Mouse (Mus musculus) layer of hippocampus, adult 8-10 months (tissue): Measurements from ENCODE around the gene Mical2. TPM values are rescaled to one million over a fixed set of nuclear protein-coding genes. Genes with fewer than 3 reads are reported as not detected.
A peak's percentile ranks its signal among the peaks of the same experiment; 100 is the strongest.

Experiments
- DNase-seq, 2 experiments: peaks; one replicate each; pipeline ENCODE4 v3.0.0; 2022; ENCODE audit warnings: low spot score in 2 of 2
- total RNA-seq, 4 experiments: library from RNA; stranded (reverse); gene quantifications; 2 replicates each; pipeline ENCODE4 v1.2.4; 2022

Mical2 gene
- total RNA-seq, 4 experiments from 2014 or later: 538 to 639 (median 590) TPM

DNA sequence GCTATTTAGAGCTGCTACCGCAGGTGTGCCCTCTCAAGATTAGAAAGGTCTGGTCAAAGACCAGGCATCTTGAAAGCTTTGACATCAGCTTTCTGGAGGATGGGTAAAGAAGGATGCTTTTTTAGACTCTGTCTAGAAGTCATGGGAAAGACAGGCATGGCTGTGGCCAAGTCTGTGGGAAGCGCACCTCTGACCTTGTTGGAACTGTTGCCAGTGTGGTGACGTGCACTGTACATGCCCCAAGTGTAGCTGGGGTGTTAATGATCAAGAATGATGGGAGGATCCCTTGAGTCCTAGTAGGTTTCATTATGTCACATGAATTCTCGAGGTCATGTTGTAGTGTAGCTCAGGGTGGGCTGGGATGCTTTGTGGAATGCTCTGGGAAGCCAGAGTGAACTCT lies 127.4 kb downstream of the Mical2 start:
- no peak for DNase-seq

DNA sequence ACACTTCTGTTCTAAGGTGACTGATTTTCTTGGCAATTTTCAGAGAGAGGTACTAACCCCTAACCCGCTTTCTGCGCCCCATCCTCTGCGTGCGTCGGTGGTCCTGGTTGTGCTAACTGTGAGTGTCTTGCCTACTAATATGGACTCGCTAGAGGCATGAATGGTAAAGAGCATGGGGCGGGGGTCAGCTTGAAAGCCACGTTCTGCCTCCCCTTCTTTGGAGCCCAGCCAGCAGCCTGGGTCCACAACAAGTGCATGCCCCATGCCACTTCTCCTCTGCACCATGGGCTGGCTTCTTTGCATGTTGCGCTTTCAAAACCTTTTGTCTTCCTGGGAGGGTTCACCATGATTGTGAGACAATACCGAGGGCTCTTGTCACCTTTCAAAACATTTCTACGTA lies 128.3 kb downstream of the Mical2 start:
- no peak for DNase-seq

DNA sequence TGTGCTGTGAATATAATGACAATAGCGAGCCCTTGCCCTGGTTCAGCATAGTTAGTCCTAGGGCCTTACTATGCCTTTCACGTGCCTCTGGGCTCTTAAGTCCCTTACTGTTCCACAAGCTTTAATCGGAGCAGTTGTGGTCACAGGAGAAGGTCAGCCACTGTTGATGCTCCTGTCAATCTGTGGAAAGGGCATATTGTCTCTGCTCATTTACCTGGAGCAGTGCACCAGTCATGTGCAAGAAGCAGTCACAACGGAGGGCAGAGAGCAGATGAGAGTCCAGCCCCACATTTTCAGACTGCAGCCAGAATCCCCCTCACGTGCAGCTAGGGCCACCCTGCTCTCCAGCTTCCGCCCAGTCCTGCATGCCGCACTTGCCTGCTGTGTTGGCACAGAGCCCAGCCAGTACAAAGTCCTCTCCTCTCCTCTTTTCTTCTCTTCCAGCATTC lies 128.9 kb downstream of the Mical2 start:
- no peak for DNase-seq

DNA sequence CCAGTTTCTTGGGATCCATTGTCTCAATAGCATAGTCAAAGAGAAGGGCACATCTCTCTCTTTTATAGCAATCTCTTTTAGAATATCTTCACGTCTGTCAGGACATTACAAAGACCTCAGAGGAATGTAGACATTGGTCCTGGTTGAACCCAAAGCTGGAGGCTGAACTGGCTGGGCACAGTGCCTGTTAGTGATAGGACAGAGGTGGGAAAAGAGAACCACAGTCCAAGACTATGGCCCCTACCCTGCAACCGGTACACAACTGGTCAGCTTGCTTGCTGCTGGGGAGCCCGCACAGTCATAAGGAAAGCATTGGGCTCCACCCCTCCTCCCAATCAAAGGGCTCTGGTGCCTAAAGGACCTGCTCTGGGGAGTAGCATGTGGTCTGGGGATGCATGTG lies 133.9 kb downstream of the Mical2 start:
- DNase-seq: no peak

DNA sequence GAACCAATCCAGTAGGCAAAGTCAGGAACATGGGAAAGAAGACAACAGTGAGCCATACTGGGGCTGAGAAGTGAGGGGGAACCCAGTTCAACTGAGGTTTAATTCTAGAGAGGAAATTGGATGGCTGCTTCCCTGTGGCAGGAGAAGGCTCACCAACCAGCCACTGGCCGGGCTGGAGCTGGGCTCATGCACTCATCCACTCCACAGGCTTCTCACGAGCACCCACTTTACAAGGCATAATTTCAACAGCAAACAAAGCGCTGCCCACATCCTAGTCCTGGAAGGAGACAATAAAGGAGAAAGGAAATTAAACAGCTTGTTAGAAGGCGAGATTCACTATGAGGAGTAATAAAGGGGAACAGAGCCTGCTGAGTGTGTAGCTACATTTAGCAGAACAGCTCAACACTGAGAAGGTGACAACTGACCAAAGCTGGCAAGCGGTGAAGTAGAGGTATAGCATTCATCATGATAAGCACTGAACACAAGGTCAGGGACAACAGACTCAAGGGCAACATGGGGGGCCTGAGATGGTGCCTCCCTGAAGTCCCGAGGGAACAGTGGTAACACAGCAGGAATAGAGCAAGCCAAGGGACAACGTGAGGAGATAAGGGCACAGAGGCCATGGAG lies 137.0 kb downstream of the Mical2 start:
- DNase-seq: no peak

DNA sequence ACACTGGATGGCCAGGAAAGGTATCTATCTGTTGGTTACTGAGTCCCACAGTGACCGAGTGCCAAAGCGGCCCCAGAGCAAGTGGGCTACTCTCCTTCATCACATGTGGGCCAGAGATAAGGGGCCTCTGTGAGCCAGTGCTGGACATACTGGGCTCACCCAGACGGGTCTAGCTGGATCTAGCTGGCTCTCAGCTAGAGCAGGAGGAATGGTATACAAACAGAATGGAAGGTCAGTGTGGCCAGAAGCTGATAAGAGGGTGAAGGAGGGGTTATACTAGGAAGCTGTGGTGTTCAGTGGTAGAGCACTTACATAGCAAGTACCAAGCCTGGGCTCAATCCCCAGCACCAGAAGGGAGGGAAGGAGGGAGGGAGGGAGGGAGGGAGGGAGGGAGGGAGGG lies 140.2 kb downstream of the Mical2 start:
- DNase-seq: no peak

DNA sequence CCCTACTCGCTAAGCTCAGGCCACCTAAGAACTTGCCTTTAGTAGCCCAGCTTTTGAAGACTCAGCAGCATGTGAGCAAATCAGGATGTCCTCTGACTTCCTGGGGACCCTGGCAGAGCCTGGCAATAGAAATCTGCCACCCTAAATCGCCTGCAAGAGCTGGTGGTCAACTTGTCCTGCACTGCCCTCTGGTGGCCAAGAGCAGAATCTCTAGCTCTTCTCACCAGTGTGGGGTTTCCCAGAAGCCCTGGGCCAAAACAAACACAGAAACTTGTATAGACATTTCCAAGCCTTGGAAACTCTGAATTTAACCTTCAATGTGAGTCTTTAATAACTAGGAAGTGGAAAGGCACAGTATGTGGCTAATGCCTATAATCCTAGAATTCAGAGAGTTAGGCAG lies 143.4 kb downstream of the Mical2 start:
- peak; percentile 59 to 87 for DNase-seq

DNA sequence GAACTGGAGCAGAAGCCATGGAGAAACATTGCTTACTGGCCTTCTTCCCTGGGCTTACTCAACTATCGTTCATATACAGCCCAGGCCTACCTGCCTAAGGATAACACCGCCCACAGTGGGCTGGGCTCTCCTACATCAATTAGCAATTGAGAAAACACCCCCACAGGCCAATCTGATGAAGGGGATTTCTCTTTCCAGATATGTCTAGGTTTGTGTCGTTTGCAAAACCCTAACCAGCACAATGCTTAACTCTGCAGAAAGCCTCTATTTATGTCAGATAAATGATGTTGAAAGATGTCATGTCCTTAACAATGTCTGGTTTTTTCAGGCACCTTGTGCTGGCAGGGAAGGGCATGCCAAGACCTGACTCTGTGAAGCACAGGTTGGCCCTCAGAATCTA lies 144.3 kb downstream of the Mical2 start:
- no peak for DNase-seq

DNA sequence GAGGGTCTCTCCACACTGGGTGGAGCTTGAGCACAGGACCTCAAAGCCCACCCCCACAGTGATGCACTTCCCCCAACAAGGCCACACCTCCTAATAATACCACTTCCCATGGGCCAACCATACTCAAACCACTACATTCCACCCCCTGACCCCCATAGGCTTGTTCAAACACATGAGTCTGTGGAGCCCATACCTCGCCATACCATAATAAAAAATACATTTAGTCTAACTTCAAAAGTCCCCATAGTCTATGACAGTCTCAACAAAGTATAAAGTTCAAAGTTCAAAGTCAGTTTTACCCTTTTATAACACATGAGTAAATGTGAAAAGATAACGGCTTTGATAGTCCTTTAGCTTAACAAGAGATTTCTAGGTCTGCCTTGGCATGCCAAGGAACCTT lies 145.7 kb downstream of the Mical2 start:
- DNase-seq: no peak

DNA sequence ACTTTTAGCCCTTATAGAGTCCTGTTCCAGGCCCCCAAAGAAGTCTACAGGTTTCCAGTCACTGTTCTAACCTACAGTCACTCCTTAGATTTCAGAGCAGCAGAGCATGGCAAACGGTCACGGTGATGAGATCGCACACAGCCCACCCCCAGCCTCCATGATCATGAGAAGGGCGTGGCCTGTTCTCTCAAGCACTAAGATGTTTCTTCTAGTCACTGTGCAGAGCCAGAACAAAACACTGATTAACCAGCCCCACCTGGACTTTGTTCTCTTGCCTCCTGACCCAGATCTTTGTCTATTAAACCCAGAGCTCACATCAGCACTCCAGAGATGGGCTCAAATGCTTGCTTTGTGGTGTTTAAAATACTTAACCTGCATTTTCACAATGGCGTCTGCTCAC lies 148.4 kb downstream of the Mical2 start:
- no peak for DNase-seq

DNA sequence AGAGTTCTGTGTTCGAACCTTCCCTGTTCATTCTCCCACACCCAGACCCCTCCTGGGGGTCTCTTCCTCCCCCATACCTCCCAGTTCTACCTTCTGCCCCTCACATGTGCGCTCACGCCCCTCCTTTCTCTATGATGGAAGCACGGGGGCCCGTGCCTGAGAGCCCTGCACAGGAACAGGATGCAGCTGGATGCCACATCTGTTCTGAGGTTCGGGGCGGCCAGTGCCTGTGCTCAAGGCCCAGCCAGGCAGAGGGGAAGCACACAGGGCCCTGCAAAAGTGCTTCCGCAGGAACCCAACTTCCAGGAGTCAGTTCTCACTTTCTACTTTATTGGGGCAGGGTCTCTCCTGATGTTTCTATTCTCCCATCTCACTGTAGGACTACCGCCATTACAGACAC lies 149.4 kb downstream of the Mical2 start:
- no peak for DNase-seq

DNA sequence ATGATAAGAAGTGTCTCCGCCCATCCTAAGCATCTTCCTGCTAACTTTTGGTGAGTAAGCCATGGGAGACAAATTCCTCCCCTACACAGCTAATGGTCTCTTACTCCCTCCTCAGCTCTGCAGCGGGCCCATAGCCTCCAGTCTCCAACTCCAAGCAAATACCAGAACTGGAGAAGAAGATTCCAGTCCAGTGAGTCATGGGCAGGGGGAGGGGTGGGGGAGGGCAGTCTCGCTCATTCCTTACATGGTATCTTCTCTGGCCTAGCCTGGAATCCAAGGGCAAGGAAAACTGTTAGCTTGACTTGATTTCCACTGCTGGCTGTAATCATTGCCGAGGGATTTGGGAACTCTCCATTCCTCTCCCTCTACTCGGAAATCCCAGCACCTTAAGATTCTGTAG lies 150.2 kb downstream of the Mical2 start:
- no peak for DNase-seq

DNA sequence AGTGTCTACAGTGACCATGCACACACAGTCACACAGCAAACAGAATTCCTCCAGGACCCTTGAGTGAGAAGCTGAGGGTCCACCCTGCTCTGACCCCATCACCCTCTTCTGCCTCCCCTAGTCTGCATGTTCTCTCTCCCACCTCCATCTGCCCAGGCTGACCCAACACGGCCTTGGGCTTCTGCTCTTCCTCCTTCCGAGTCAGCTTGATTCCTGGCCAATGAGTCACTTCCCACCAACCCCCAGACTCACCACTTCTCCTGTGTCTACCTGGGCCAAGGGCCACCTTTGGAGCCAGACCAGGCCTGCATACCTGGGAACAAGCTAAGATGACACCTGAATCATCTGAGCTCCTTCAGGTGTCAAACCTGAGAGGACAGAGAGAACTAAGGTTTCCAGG lies 151.0 kb downstream of the Mical2 start:
- no peak for DNase-seq

DNA sequence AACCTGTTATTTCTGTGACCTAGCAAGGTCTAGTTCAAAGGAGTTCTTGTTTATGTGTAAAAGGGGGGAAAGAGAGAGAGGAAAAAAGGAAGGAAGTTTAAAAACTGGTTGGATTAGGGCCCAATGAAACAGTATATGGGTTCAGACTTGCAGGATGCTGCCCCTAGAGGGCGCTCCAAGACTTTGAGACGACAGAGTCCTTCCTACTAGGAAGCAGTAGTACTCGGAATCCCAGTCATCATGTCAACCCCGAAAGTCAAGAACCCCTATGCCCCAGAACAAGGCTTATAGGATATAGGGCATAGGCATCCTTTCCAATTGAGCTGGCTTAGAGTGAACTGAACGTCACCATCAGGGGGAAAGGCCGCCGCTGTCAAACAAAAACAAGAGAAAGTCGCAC lies 151.7 kb downstream of the Mical2 start:
- DNase-seq: peak in 1 of 2 experiments; percentile 78

DNA sequence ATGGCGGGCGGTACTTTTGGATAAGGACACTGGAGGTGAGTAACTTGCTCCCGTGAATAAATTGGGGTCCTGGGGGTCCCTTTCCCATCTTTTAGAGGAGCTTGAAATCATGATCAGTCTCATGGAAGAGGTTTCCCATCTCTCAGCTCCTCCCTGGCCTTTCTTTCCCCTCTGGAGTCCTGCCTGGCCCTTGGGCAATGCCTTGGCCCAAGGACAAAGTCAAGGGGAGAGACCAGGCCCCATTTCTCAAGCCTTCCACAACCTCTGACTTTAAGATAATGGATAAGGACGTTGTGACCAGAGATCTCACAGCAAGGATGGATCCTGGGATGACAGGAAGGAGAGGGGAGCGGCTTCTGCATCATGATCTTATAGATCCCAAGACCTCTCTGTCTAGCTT lies 152.4 kb downstream of the Mical2 start:
- DNase-seq: no peak

DNA sequence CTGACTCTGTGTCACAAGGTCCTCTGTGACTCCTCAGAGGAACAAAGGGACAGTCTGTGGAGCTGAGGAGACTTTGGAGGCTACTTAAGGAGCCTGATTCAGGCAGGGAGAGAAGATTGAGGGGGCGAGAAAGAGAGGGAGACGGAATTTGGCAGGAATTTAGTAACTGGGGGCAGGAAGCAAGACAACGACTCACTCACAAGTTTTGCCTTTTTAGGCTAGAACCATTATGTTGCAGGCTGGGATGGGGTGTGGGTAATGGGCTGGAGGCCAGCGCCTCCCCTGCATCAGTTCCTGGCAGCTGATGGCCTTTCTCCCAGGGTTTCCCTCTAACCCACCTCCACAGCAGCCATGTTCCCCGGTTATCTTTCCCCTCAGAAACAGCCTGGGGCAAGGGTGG lies 152.8 kb downstream of the Mical2 start:
- DNase-seq: peak; percentile 56 to 62

DNA sequence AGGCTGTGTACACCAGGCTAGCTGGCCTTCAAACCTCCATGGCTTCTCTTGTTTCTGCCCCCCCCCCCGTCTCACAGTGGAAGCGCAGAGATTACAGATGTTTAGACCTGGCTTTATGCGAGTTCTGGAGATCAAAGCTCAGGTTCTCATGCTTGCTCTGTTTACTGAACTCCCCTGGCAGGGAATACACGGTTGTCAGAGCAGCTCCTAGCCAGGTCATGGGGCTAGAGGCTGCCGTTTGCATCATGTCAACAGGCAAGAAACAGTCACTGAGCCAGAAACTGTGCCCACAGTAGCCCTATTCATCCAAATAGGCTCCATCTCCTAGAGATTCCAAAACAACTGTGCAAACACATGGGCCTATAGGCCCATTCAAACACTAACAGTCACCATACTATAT lies 160.9 kb downstream of the Mical2 start:
- DNase-seq: no peak

DNA sequence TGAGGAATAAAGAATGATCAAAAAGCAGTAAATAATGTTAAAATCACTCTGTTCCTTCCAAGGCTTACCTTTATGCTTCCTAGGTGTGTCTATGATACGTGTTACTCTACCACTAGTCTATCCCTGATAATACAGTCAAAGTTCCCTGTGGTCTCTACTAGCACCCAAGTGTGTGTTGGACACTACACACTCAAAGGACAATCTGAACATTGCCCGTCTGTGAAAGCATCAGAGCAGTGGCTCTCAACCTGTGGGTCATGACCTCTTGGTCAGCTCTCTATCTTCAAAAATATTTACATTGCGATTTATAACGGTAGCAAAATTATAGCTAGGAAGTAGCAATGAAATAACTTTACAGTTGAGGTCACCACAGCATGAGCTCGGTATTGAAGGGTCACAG lies 162.2 kb downstream of the Mical2 start:
- no peak for DNase-seq

DNA sequence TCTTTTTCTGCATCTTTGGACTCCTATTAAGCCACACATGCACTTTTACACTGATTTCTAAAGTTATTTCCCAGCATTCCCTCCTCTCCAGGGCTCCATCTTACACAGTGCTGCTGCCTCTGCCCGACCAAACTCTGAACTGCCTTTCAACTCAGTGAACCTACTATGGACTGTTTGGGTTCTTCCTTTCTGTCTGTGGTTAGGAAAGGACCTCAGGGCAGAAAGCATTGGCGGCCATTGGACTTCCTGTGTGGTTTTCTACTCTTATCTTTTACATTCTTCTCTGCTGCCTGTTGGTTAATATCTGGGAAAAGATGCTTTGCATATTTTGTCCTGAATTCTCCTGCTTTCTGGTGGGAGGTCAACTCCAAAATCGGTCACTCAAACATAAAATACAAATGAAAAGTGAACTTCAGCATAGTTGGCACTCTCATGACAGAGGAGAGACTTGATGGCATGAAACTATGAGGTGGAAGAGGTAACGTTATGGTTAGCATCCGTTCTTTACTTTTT lies 162.8 kb downstream of the Mical2 start:
- DNase-seq: no peak

DNA sequence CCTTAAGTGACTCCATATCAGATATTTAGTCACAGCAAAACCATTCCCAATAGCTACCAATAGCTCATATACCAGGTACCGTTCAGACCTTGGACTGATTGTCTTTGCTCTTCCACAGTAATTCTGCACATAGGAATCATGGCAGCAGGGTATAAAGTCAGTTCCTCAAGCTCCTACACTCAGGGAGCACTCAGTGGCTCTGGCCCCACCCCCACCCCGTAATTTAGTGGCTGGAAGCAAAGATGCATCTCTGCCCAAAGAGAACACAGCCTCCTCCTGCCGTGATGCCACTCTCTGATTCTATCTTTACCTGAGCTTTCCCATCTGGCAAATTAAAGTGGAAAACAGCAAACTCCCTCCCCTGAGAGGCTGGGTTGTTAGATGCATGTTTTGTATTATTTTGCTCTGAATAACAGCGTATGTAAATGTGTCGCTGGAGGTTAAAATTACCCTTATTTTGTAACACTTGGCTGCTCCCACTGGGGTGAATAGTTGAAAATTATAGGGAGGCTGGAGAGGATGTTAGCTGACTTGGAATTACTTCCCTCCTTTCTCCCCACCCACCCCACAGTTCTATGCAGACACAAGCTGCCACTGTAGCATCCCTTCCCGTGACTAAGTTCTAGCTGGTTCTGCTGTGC lies 164.1 kb downstream of the Mical2 start:
- DNase-seq: no peak

DNA sequence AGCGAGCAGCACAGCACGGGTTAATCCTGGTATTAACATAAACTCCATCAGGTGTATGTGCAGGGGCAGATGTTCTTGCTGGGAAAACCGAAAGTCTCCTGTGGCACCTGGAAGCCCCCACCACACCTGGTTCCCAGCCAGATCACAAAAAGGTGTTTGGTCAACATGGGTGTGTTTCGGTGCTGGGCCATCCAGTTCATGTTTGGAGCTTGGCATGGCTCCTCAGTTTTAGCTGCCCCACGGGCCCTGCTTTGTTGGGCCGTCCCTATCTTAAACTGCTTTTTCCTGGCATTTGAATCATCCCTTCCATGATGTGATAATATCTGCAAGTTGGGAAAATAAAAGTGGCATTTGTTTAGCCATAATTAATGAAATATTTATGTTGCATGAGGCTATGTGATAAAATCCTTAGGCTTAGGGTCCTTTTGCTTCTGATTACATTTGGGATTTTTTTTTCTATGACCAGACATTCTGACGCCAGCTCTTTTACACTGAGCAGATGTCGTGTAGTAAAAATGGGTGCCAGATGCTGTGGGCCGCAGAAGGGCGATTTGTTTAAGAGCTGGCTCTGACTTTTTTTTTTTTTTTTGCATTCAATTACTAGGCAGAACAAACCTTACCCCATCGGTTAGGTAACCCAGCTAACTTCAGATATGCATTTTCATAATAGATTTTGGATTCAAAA lies 164.7 kb downstream of the Mical2 start:
- DNase-seq: no peak

DNA sequence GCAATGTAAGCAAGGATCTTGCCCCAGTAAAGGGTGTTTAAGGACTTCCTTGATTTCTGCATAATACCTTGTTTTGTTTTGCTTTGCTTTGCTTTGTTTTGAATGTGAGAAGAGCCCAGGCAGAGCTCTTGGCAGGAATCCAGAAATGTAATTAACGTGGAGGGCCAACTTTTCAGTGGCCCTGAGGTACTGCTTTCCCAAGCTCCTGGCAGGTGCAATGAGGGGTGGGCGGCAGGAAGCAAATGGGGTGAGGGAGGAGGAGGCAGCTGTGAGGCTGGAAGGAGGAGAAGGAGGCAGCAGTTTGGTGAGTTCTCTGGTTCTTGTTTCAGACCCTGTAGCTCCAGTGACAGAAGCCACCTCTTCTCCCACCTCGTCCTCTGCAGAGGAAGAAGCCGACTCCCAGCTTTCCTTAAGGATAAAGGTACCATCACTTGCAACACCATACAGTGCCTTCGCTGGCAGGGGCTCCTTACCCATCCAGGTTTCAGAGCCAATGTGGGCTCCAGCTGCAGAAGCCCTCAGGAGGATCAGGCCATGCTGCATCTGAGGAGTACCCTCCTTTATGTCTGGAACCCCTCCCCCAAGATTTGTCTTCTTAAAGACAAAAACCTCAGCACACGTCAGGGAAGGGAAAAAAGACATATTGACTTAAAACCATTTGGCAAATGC lies 165.4 kb downstream of the Mical2 start:
- DNase-seq: no peak
